Mouse (Mus musculus) midbrain, postnatal 0 days (tissue): Measurements from ENCODE around the gene Ptprn2. TPM values are rescaled to one million over a fixed set of nuclear protein-coding genes. Genes with fewer than 3 reads are reported as not detected.

Experiments
- ATAC-seq: fragments of 200-750 bp; cut with Nextera tagmentation; 2 replicates; pipeline ENCODE4 v1.8.0; 2017; ENCODE audit warnings: moderate number of reproducible peaks, mild to moderate bottlenecking, moderate TSS enrichment, moderate library complexity; ENCODE audit not compliant: low FRiP score
- DNase-seq: peaks from one replicate; pipeline ENCODE4 v3.0.0-alpha.2; 2015; ENCODE audit warnings: low spot score
- H3K27ac ChIP-seq: fragments of 300-500 bp; sonication (generic); 2 replicates; pipeline ENCODE4 v1.5.1; 2014; ENCODE audit warnings: low read depth, mild to moderate bottlenecking, low read length, mixed read lengths
- H3K27me3 ChIP-seq: fragments of 300-500 bp; sonication (generic); 2 replicates; pipeline ENCODE4 v1.6.1; 2014; ENCODE audit warnings: low read length, control low read depth, mixed read lengths; ENCODE audit not compliant: insufficient read depth
- H3K36me3 ChIP-seq: fragments of 300-500 bp; sonication (generic); 2 replicates; pipeline ENCODE4 v1.6.1; 2014; ENCODE audit warnings: low read length, control low read depth, mixed read lengths; ENCODE audit not compliant: insufficient read depth
- H3K4me1 ChIP-seq: fragments of 300-500 bp; sonication (generic); 2 replicates; pipeline ENCODE4 v1.6.1; 2014; ENCODE audit warnings: mild to moderate bottlenecking, control low read depth, antibody characterized with exemption, low read length, mixed read lengths; ENCODE audit not compliant: insufficient read depth
- H3K4me2 ChIP-seq: fragments of 300-500 bp; sonication (generic); 2 replicates; pipeline ENCODE4 v1.6.1; 2014; ENCODE audit warnings: low read depth, mild to moderate bottlenecking, low read length, mixed read lengths; ENCODE audit not compliant: poor library complexity, severe bottlenecking
- H3K4me3 ChIP-seq: fragments of 300-500 bp; sonication (generic); 2 replicates; pipeline ENCODE4 v1.5.1; 2014; ENCODE audit warnings: low read depth, mild to moderate bottlenecking, low read length, moderate library complexity
- H3K9ac ChIP-seq: fragments of 300-500 bp; sonication (generic); replicated peaks from 2 replicates; pipeline ENCODE4 v1.6.1; 2014; ENCODE audit warnings: mild to moderate bottlenecking, low read length, moderate library complexity, mixed read lengths; ENCODE audit not compliant: poor library complexity, severe bottlenecking
- H3K9me3 ChIP-seq: fragments of 300-500 bp; sonication (generic); 2 replicates; pipeline ENCODE4 v1.6.1; 2016; ENCODE audit warnings: low read length, control low read depth
- CTCF ChIP-seq: IDR thresholded peaks from 2 replicates; pipeline ENCODE4 v1.5.1; 2016; ENCODE audit warnings: antibody characterized with exemption, mild to moderate bottlenecking
- WGBS: fragments of 180-500 bp; shearing (Covaris S2); extraction: QIAGEN DNeasy Blood & Tissue Kit; methylation state at CpG from one replicate; pipeline ENCODE4 v1.1.7; 2014; 5-methylcytosine and 5-hydroxymethylcytosine counted together
- polyA plus RNA-seq: library from polyadenylated mRNA; unstranded; fragments of >200 nt; fragmentation: Nextera tagmentation; extraction: Ambion mirVana; gene quantifications from 2 replicates; pipeline ENCODE4 v1.2.1, GENCODE M21; 2015
- total RNA-seq: library from RNA; depleted of rRNA; stranded (reverse); fragments of >200 nt; gene quantifications from 2 replicates; pipeline ENCODE4 v1.2.3, GENCODE M21; 2014; rRNA removed

The Ptprn2 gene
- total RNA-seq = 110 and 120 TPM in 2 replicates
- polyA plus RNA-seq = 17.1 and 22.2 TPM in 2 replicates

- Histone ChIP-seq H3K4me1 (peaks cover 13% of the 10 kb centered on the region; the same call in 1 of the 2 replicates), H3K4me2 (peak within 1 kb of the TSS; percentile 77), H3K36me3 (no peaks in the 10 kb centered on the region), H3K27ac (peak within 1 kb of the TSS; percentile 88), H3K4me3 (peak within 1 kb of the TSS; percentile 67), H3K9me3 (no peaks in the 10 kb centered on the region), H3K27me3 (no peaks in the 10 kb centered on the region), H3K9ac (peak within 1 kb of the TSS; percentile 87)
- DNase-seq (peak; percentile 82), ATAC-seq (peak; percentile 86)
- WGBS = under 1% methylated on average over 73 of the region's 86 CpGs
- no peak; the same call in 1 of the 2 replicates for TF ChIP-seq CTCF
Observed at GRCm38 (mm10) chr12:116485591-116486403, at the start of gene Ptprn2. TSS of gene Ptprn2 (plus strand) at chr12:116485720.

- Histone ChIP-seq H3K27me3 (no peaks in the 10 kb centered on the region), H3K4me3 (no peak overlapping the region), H3K27ac (no peak overlapping the region), H3K4me2 (no peak overlapping the region), H3K4me1 (no peaks in the 10 kb centered on the region), H3K9ac (no peak overlapping the region), H3K36me3 (no peaks in the 10 kb centered on the region), H3K9me3 (no peaks in the 10 kb centered on the region)
- DNase-seq (no peak), ATAC-seq (no peak)
- TF ChIP-seq CTCF = no peak
- WGBS = 91% methylated on average over 3 of the region's 3 CpGs
Observed at GRCm38 (mm10) chr12:116436125-116436524, 49.4 kb upstream of the Ptprn2 start.

GRCm38 (mm10) chr12:116438591-116438990, 46.9 kb upstream of the Ptprn2 start:
- H3K4me2 ChIP-seq = no peak overlapping the region
- H3K4me1 ChIP-seq = no peaks in the 10 kb centered on the region
- H3K27me3 ChIP-seq = no peaks in the 10 kb centered on the region
- H3K9me3 ChIP-seq = no peaks in the 10 kb centered on the region
- no peak overlapping the region for H3K4me3 ChIP-seq
- no peak for DNase-seq
- no peak overlapping the region for H3K27ac ChIP-seq
- no peak overlapping the region for H3K9ac ChIP-seq
- no peaks in the 10 kb centered on the region for H3K36me3 ChIP-seq
- WGBS = 91% methylated on average over 5 of the region's 5 CpGs
- ATAC-seq = no peak
- no peak for TF ChIP-seq CTCF

- no peak overlapping the region for H3K4me2 ChIP-seq
- no peaks in the 10 kb centered on the region for H3K9me3 ChIP-seq
- TF ChIP-seq CTCF = no peak
- no peak overlapping the region for H3K9ac ChIP-seq
- H3K4me1 ChIP-seq = no peaks in the 10 kb centered on the region
- no peak overlapping the region for H3K4me3 ChIP-seq
- H3K27ac ChIP-seq = no peak overlapping the region
- ATAC-seq = no peak
- no peaks in the 10 kb centered on the region for H3K27me3 ChIP-seq
- H3K36me3 ChIP-seq = no peaks in the 10 kb centered on the region
- 88% methylated on average over 3 of the region's 3 CpGs for WGBS
- no peak for DNase-seq
Observed at GRCm38 (mm10) chr12:116442184-116442583, 43.3 kb upstream of the Ptprn2 start.

- Histone ChIP-seq H3K9me3 (no peaks in the 10 kb centered on the region), H3K36me3 (no peaks in the 10 kb centered on the region; the same call in 1 of the 2 replicates), H3K4me1 (no peaks in the 10 kb centered on the region), H3K27ac (no peak overlapping the region), H3K4me3 (no peak overlapping the region), H3K4me2 (no peak overlapping the region), H3K27me3 (no peaks in the 10 kb centered on the region), H3K9ac (no peak overlapping the region)
- TF ChIP-seq CTCF = no peak
- ATAC-seq = no peak
- no peak for DNase-seq
- 92% methylated on average over 2 of the region's 2 CpGs for WGBS
Observed at GRCm38 (mm10) chr12:116449536-116449935, 36.0 kb upstream of the Ptprn2 start.

GRCm38 (mm10) chr12:116460379-116461065, 25.0 kb upstream of the Ptprn2 start:
- no peak for DNase-seq
- H3K4me2 ChIP-seq = no peak overlapping the region
- no peaks in the 10 kb centered on the region for H3K4me1 ChIP-seq
- WGBS = 96% methylated on average over 6 of the region's 6 CpGs
- no peaks in the 10 kb centered on the region for H3K36me3 ChIP-seq
- H3K27me3 ChIP-seq = no peaks in the 10 kb centered on the region
- TF ChIP-seq CTCF = no peak
- no peak overlapping the region for H3K9ac ChIP-seq
- H3K27ac ChIP-seq = no peak overlapping the region
- H3K9me3 ChIP-seq = no peaks in the 10 kb centered on the region
- ATAC-seq = no peak
- no peak overlapping the region for H3K4me3 ChIP-seq
